In the genomic region with DNA sequence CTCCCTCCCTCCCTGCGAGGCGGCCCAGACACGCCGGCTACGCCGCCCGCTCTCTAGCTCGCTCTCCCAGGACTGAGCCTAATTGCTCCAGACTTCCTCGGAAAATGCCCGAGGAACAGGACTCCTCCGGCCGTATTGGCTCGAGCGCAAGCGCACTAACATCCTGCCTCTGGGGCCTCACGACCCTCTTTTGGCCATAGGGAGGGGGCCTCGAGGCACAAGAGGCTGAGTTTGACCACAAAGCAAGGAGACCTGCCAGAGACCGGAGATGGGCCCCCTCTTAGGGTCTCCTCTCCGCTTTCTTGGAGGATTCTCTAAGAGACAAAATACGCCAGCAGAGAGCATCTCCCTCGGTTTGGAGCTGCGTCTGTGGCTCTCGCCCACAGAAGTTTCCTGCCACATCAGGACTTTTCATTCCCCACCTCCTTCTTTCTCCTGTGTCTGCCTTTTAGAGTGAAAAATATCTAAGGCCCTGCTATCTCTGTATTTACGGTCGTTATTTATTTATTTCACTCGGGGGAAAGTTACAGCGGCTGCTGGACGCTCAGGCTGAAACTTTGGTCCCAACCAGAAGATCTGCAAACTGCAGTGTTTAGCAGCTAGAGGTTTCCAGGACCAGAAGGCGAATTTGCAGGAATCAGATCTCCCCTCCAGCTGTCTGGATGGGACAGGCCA, we compare ENCODE assay signal across 8 mouse cellular contexts. TPM values are rescaled to one million over a fixed set of nuclear protein-coding genes. Genes with fewer than 3 reads are reported as not detected.
DNase-seq lines count a peak whose midpoint lies in the region; ATAC-seq and TF ChIP-seq lines count a peak whose summit lies in the region.

No protein-coding gene starts in this region.

- peaks cover 10% of the 10 kb centered on the region for H3K27me3 ChIP-seq in Patski
- no peaks in the 10 kb centered on the region for H3K27me3 ChIP-seq in intestine, embryonic 14.5 days (replicated peaks; ENCODE audit: control insufficient read depth, insufficient read depth, low read length)
- H3K27me3 ChIP-seq in limb, embryonic 12.5 days: 0 out of 2 replicates have a peak, but pooled peaks cover 3% of the 10 kb centered on the region
- H3K27me3 ChIP-seq in midbrain, embryonic 14.5 days (ENCODE audit: control insufficient read depth, insufficient read depth, low read length): peaks cover 22% of the 10 kb centered on the region
- H3K27me3 ChIP-seq in cerebellum, adult 2 months (ENCODE audit: control insufficient read depth, insufficient read depth, low read length): no peaks in the 10 kb centered on the region; the same call in 1 of the 2 replicates

- WGBS in intestine, embryonic 14.5 days: under 1% methylated on average over 22 of the region's 29 CpGs
- under 1% methylated on average over 27 of the region's 29 CpGs for WGBS in limb, embryonic 12.5 days
- WGBS in midbrain, embryonic 14.5 days: under 1% methylated on average over 29 of the region's 29 CpGs
- WGBS in cerebellum, adult 2 months: under 1% methylated on average over 26 of the region's 29 CpGs

- peak overlapping the region; percentile 81 for H3K9ac ChIP-seq in intestine, embryonic 14.5 days (ENCODE audit: low read length)
- H3K9ac ChIP-seq in limb, embryonic 12.5 days (replicated peaks): peak overlapping the region; percentile 89
- H3K9ac ChIP-seq in midbrain, embryonic 14.5 days (replicated peaks; ENCODE audit: low read length): peak overlapping the region; percentile 43

- intact Hi-C loops in gastrocnemius, postnatal 36 days (cut with DNase I): loop anchor here (2.0 to 5.0 kb wide), 3 partner anchors 51 to 154 kb away; no protein-coding TSS in a partner anchor

- in situ Hi-C loops in Patski (cut with MboI; ENCODE audit: low pct_unique_long_range_greater_than_20kb): no loop called here

- peak; percentile 43 for DNase-seq in Patski (ENCODE audit: low read depth, low spot score)
- peak; percentile 95 for DNase-seq in embryo, embryonic 10.5 days (ENCODE audit: low spot score)
- DNase-seq in gastrocnemius, postnatal 36 days: peak; percentile 26 to 71
- DNase-seq in intestine, embryonic 14.5 days (ENCODE audit: low spot score): peak; percentile 90
- DNase-seq in midbrain, embryonic 14.5 days: peak; percentile 87
- DNase-seq in testis, postnatal 14 days (ENCODE audit: low spot score): peak; percentile 66
- DNase-seq in cerebellum, adult 2 months: no peak

- no peak for TF ChIP-seq POLR2A in cerebellum, adult 2 months (IDR thresholded peaks at IDR 0.05; ENCODE audit: borderline replicate concordance, insufficient read depth, low read length)

- ATAC-seq in Patski: peak; percentile 88
- peak; percentile 90 for ATAC-seq in intestine, embryonic 14.5 days (replicated peaks; ENCODE audit: low FRiP score, low TSS enrichment, low read depth)
- ATAC-seq in limb, embryonic 12.5 days (ENCODE audit: insufficient number of reproducible peaks, insufficient read depth, low FRiP score, low TSS enrichment, low read depth): peak; percentile 88
- peak; percentile 87 for ATAC-seq in midbrain, embryonic 14.5 days (ENCODE audit: low FRiP score, low TSS enrichment)

- TF ChIP-seq CTCF in Patski (IDR thresholded peaks at IDR 0.05): no peak
- TF ChIP-seq CTCF in cerebellum, adult 2 months (IDR thresholded peaks at IDR 0.05; ENCODE audit: borderline replicate concordance, insufficient read depth, low read depth, low read length): no peak

- peak overlapping the region; percentile 57 for H3K4me3 ChIP-seq in intestine, embryonic 14.5 days (ENCODE audit: low read depth, low read length)
- peak overlapping the region; percentile 74 for H3K4me3 ChIP-seq in limb, embryonic 12.5 days (replicated peaks)
- H3K4me3 ChIP-seq in midbrain, embryonic 14.5 days (replicated peaks; ENCODE audit: low read depth, low read length): peak overlapping the region; percentile 53
- H3K4me3 ChIP-seq in cerebellum, adult 2 months (replicated peaks; ENCODE audit: insufficient read depth, low read depth, low read length): no peak overlapping the region

- H3K36me3 ChIP-seq in intestine, embryonic 14.5 days (ENCODE audit: control insufficient read depth, insufficient read depth, low read length): no peaks in the 10 kb centered on the region
- peaks cover 1% of the 10 kb centered on the region; the same call in 1 of the 2 replicates for H3K36me3 ChIP-seq in limb, embryonic 12.5 days
- no peaks in the 10 kb centered on the region for H3K36me3 ChIP-seq in midbrain, embryonic 14.5 days (ENCODE audit: control insufficient read depth, insufficient read depth, low read length)

- peak overlapping the region; percentile 74 for H3K4me2 ChIP-seq in intestine, embryonic 14.5 days (ENCODE audit: low read length)
- peak overlapping the region; percentile 82 for H3K4me2 ChIP-seq in limb, embryonic 12.5 days
- H3K4me2 ChIP-seq in midbrain, embryonic 14.5 days (ENCODE audit: low read length): peak overlapping the region; percentile 99

- CTCF ChIA-PET in Patski (lab: Charles Lee): interaction anchor here (1.6 to 2.7 kb wide), 2 partner anchors 15 to 106 kb away, joined by 7 to 9 read pairs; no protein-coding TSS in a partner anchor

- H3K4me1 ChIP-seq in intestine, embryonic 14.5 days (replicated peaks; ENCODE audit: control insufficient read depth, insufficient read depth, low read length): peaks cover 26% of the 10 kb centered on the region
- H3K4me1 ChIP-seq in limb, embryonic 12.5 days (replicated peaks): peaks cover 41% of the 10 kb centered on the region
- H3K4me1 ChIP-seq in midbrain, embryonic 14.5 days (ENCODE audit: control insufficient read depth, insufficient read depth, low read length): peaks cover 17% of the 10 kb centered on the region
- H3K4me1 ChIP-seq in cerebellum, adult 2 months (ENCODE audit: control insufficient read depth, insufficient read depth, low read length): no peaks in the 10 kb centered on the region

- H3K9me3 ChIP-seq in intestine, embryonic 14.5 days (ENCODE audit: control insufficient read depth, low read length): no peaks in the 10 kb centered on the region
- no peaks in the 10 kb centered on the region for H3K9me3 ChIP-seq in limb, embryonic 12.5 days
- H3K9me3 ChIP-seq in midbrain, embryonic 14.5 days (ENCODE audit: control insufficient read depth, low read length): no peaks in the 10 kb centered on the region

- peak overlapping the region; percentile 91 for H3K27ac ChIP-seq in intestine, embryonic 14.5 days (ENCODE audit: low read depth)
- H3K27ac ChIP-seq in limb, embryonic 12.5 days: peak overlapping the region; percentile 97
- peak overlapping the region; percentile 45; the same call in 1 of the 2 replicates for H3K27ac ChIP-seq in midbrain, embryonic 14.5 days (replicated peaks; ENCODE audit: low read depth, low read length)
- no peak overlapping the region for H3K27ac ChIP-seq in cerebellum, adult 2 months (ENCODE audit: insufficient read depth, low read length)

- POLR2A ChIA-PET in Patski (lab: Charles Lee): interaction anchor here (1.0 to 1.5 kb wide), 3 partner anchors 13 to 45 kb away, joined by 3 to 4 read pairs (median 3); no protein-coding TSS in a partner anchor

RNA-seq across cellular contexts. Expression of a gene that starts 0.4 kb away (rescaled TPM):
- 10.1 TPM for polyA plus RNA-seq in Patski (2021)
- 10 to 100 TPM; 67.5 to 81.9 TPM for total RNA-seq in gastrocnemius, postnatal 36 days (2021)
- polyA plus RNA-seq in intestine, embryonic 14.5 days (2014; fragmentation: Nextera tagmentation; extraction: Ambion mirVana): 16.5 and 19.0 TPM in 2 replicates
- 10.8 and 14.1 TPM in 2 replicates for polyA plus RNA-seq in limb, embryonic 12.5 days (2016; fragmentation: Nextera tagmentation; extraction: Ambion mirVana)
- 14.5 and 20.6 TPM in 2 replicates for polyA plus RNA-seq in midbrain, embryonic 14.5 days (2014; fragmentation: Nextera tagmentation; extraction: Ambion mirVana)
- polyA plus RNA-seq in cerebellum, adult 2 months (2012; rRNA removed): 1.9 and 2.2 TPM in 2 replicates

Comparison
In these comparisons a context has a peak if more than half of its experiments do, and no peak if none do; other contexts are left out.
1. DNase-seq: peak in Patski (single experiment), embryo, embryonic 10.5 days (single experiment), gastrocnemius, postnatal 36 days (2 of 2), intestine, embryonic 14.5 days (single experiment), midbrain, embryonic 14.5 days (single experiment) and testis, postnatal 14 days (single experiment); none in cerebellum, adult 2 months (0 of 2).
2. Peak in every context shown above with its lines, with median percentiles within 50 percentile points of each other: ATAC-seq, H3K4me2 ChIP-seq and H3K9ac ChIP-seq.